Mouse (Mus musculus): ENCODE results near the gene Mecom. TPM values are rescaled to one million over a fixed set of nuclear protein-coding genes. Genes with fewer than 3 reads are reported as not detected.

Gene Mecom
- total RNA-seq, 2 experiments from 2014 or later = 4.7 to 10.2 TPM

GRCm38 (mm10) chr3:30113249-30113770, 434.5 kb downstream of the Mecom start:
- no peak for DNase-seq (ENCODE audit: low spot score in 2 of 2)

GRCm38 (mm10) chr3:30107945-30108670, 439.7 kb downstream of the Mecom start:
- no peak for DNase-seq (ENCODE audit: low spot score in 2 of 2)

GRCm38 (mm10) chr3:30106481-30106880, 441.3 kb downstream of the Mecom start:
- no peak for DNase-seq (ENCODE audit: low spot score in 2 of 2)

- DNase-seq (ENCODE audit: low spot score in 2 of 2) = no peak
These were observed 441.9 kb downstream of the Mecom start for GRCm38 (mm10) chr3:30105859-30106258.

GRCm38 (mm10) chr3:30105194-30105823, 442.5 kb downstream of the Mecom start:
- no peak for DNase-seq (ENCODE audit: low spot score in 2 of 2)

GRCm38 (mm10) chr3:30104515-30105098, 443.2 kb downstream of the Mecom start:
- DNase-seq (ENCODE audit: low spot score in 2 of 2) = no peak

GRCm38 (mm10) chr3:30101146-30101545, 446.7 kb downstream of the Mecom start:
- DNase-seq (ENCODE audit: low spot score in 2 of 2) = no peak

GRCm38 (mm10) chr3:30097713-30098112, 450.1 kb downstream of the Mecom start:
- DNase-seq (ENCODE audit: low spot score in 2 of 2) = no peak

- no peak for DNase-seq (ENCODE audit: low spot score in 2 of 2)
These were observed 450.7 kb downstream of the Mecom start for GRCm38 (mm10) chr3:30097129-30097528.

GRCm38 (mm10) chr3:30093005-30093404, 454.8 kb downstream of the Mecom start:
- DNase-seq (ENCODE audit: low spot score in 2 of 2) = no peak

- DNase-seq (ENCODE audit: low spot score in 2 of 2) = no peak
These were observed 455.3 kb downstream of the Mecom start for GRCm38 (mm10) chr3:30092481-30092880.

GRCm38 (mm10) chr3:30091860-30092259, 455.9 kb downstream of the Mecom start:
- DNase-seq (ENCODE audit: low spot score in 2 of 2) = no peak

GRCm38 (mm10) chr3:30091401-30091800, 456.4 kb downstream of the Mecom start:
- no peak for DNase-seq (ENCODE audit: low spot score in 2 of 2)

GRCm38 (mm10) chr3:30086139-30086538, 461.7 kb downstream of the Mecom start:
- DNase-seq (ENCODE audit: low spot score in 2 of 2) = no peak

- no peak for DNase-seq (ENCODE audit: low spot score in 2 of 2)
These were observed 464.0 kb downstream of the Mecom start for GRCm38 (mm10) chr3:30083842-30084241.

GRCm38 (mm10) chr3:30083268-30083667, 464.5 kb downstream of the Mecom start:
- DNase-seq (ENCODE audit: low spot score in 2 of 2) = no peak

- DNase-seq (ENCODE audit: low spot score in 2 of 2) = peak in 1 of 2 experiments; percentile 26
These were observed 467.0 kb downstream of the Mecom start for GRCm38 (mm10) chr3:30080827-30081226.

GRCm38 (mm10) chr3:30076522-30076921, 471.3 kb downstream of the Mecom start:
- no peak for DNase-seq (ENCODE audit: low spot score in 2 of 2)

GRCm38 (mm10) chr3:30071271-30071670, 476.5 kb downstream of the Mecom start:
- no peak for DNase-seq (ENCODE audit: low spot score in 2 of 2)

- DNase-seq (ENCODE audit: low spot score in 2 of 2) = no peak
These were observed 481.3 kb downstream of the Mecom start for GRCm38 (mm10) chr3:30066519-30066918.

- DNase-seq (ENCODE audit: low spot score in 2 of 2) = no peak
These were observed 487.8 kb downstream of the Mecom start for GRCm38 (mm10) chr3:30060058-30060457.

GRCm38 (mm10) chr3:30059615-30060014, 488.2 kb downstream of the Mecom start:
- DNase-seq (ENCODE audit: low spot score in 2 of 2) = no peak

Measured in adrenal gland, adult 18-20 months (tissue).